Mouse (Mus musculus) adipocyte (in vitro differentiated cells): ENCODE data around the gene Tgm2.

Experiments
- DNase-seq: peaks from one replicate; pipeline ENCODE4 v3.0.0-alpha.2; 2016; ENCODE audit warnings: low spot score

Gene Tgm2

GRCm38 (mm10) chr2:158113591-158114257 is 32.5 kb downstream of the Tgm2 start:
- DNase-seq, result peak; percentile 97

- DNase-seq, result no peak
Measured at GRCm38 (mm10) chr2:158109516-158109915, 36.7 kb downstream of the Tgm2 start.

DNA sequence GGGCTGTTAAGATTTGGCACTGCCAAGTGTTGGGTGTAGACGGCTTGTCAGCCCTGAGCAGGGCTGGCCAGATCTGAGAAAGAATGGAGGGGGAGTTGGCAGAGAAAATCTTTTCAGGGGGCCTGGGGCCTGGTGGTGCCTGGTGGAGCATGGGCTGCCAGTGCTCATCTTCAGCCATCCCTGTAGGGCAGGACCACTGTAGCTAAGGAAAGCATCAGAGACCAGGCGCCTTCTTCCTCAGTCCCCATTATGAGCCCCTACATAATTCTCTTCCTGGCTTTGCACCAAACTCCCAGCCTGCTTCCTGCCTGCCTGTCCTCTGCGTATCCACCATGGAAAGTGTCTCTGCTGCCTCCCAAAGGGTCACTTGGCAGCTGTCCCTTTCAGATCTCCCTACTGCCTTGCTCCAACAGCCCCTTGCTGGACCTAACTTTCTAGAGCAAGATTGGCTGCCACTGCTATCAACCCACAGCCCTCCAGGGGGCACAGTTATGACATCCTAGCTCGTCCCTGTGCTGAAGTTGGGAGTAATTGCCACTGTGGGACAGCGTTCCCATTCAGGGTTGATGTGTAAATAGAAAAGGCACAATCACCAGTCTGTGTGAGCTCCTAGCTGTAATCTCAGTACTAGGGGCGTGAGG is 39.2 kb downstream of the Tgm2 start:
- DNase-seq, result peak; percentile 86

- no peak for DNase-seq
Measured at GRCm38 (mm10) chr2:158105605-158106004, 40.6 kb downstream of the Tgm2 start.

DNA sequence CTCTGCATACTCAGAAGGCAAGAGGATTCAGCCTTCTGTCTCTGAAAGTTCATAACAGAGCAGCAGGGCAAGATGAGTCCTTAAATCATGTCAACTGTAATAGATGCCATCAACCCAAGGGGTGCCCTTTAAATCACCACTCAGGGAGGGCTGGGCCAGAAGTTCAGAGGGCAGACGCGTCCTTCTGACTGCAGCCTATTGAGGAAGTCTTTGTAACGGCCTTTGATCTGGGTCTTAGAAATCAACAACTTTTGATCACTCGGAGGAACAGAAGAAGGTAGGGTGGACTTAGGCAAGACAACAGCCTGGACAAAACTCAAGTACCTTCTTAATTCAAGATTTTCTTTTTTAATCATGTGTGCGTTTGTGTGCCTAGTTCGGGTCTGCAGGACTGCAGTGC is 41.3 kb downstream of the Tgm2 start:
- DNase-seq, result no peak

GRCm38 (mm10) chr2:158101768-158102167 is 44.5 kb downstream of the Tgm2 start:
- DNase-seq, result no peak

- no peak for DNase-seq
Measured at GRCm38 (mm10) chr2:158099537-158099936, 46.7 kb downstream of the Tgm2 start.

GRCm38 (mm10) chr2:158098730-158099129 is 47.5 kb downstream of the Tgm2 start:
- no peak for DNase-seq

- no peak for DNase-seq
Measured at GRCm38 (mm10) chr2:158097071-158097470, 49.2 kb downstream of the Tgm2 start.

- DNase-seq, result no peak
Measured at GRCm38 (mm10) chr2:158094846-158095245, 51.4 kb downstream of the Tgm2 start.

- DNase-seq, result no peak
Measured at GRCm38 (mm10) chr2:158094300-158094699, 51.9 kb downstream of the Tgm2 start.

GRCm38 (mm10) chr2:158093345-158093744 is 52.9 kb downstream of the Tgm2 start:
- DNase-seq, result peak; percentile 84

DNA sequence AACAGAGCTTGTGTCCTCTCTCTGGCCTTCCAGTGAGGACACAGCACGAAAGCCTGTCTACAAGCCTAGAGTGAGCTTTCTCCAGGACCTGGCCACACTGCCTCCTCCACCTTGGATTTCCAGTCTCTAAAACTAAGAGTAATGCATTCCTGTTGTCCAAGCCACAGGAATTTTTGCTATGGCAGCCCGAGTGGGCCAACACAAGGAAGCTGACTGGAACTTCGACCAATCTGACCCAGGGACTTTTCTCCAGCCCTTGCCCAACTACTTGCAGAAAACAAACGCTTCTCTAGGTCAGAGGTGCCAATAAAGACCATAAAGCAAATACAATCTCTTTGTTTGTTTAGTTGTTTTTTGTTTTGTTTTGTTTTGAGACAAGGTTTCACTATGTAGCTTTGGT is 56.1 kb downstream of the Tgm2 start:
- DNase-seq, result peak; percentile 82

DNA sequence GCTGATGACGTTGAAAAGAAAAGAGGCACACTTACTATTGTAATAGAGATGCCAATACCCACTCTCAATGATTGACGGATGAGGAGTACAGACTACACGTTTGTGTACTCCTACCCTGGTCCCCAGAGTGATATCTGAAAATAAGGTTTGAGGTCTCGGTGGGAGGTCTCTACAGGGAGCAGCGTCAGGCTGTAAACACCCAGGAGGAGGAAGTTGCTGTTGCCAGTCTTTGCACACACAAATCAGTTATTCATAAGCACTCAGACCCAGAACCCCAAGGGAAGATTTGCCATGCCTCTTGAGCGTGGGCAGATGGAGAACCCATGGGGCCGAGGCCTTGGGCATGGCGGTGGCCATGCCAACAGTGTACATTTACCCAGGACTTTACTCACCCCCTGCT is 61.8 kb downstream of the Tgm2 start:
- no peak for DNase-seq

GRCm38 (mm10) chr2:158080622-158081241 is 65.5 kb downstream of the Tgm2 start:
- DNase-seq, result no peak

GRCm38 (mm10) chr2:158079843-158080395 is 66.3 kb downstream of the Tgm2 start:
- no peak for DNase-seq

DNA sequence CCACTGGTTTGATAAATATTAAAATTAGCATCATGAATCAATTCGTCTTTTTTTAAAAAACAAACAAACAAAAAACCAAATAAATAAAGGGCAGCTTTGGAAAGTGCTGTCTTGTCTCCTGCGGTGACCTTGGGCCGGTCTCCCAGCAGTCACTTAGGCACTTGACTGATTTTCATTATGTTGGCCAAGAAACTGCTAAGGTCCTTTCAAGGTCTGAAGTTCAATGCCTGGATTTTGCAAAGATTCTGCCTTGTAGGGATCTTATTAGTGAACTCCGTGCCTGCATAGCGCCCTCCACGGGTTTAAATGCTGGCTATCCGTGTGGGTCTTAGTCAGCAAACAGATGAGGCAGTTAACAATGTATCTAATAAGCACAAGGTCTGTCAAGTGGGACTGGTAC is 67.3 kb downstream of the Tgm2 start:
- no peak for DNase-seq

- DNase-seq, result no peak
Measured at GRCm38 (mm10) chr2:158077981-158078380, 68.3 kb downstream of the Tgm2 start.

GRCm38 (mm10) chr2:158076690-158077089 is 69.5 kb downstream of the Tgm2 start:
- DNase-seq, result no peak

DNA sequence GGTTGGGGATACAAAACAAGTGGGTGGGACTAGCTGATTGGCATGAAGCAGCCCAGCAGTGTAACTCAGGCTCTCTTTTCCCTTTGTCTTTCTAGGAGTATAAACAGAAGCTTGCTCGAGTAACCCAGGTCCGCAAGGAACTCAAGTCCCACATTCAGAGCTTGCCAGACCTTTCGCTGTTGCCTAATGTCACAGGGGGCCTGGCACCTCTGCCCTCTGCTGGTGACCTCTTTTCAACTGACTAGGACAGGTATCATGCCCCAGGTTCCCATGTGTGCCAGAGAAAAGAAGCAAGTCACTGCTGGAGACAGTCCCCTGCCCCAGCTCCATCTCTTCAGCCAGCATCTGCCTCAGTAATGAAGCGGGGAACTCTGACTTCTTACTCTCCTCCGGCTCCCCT is 71.4 kb downstream of the Tgm2 start:
- no peak for DNase-seq

GRCm38 (mm10) chr2:158071633-158071995 is 74.6 kb downstream of the Tgm2 start:
- DNase-seq, result no peak

- peak; percentile 73 for DNase-seq
Measured at GRCm38 (mm10) chr2:158070885-158071632, 75.2 kb downstream of the Tgm2 start.
